Mouse (Mus musculus) neural tube, embryonic 13.5 days (tissue): ENCODE measurements around the gene Fam169b. TPM values are rescaled to one million over a fixed set of nuclear protein-coding genes. Genes with fewer than 3 reads are reported as not detected.

ENCODE experiments used
- ATAC-seq: fragments of 200-750 bp; cut with Nextera tagmentation; 2 replicates; pipeline ENCODE4 v1.8.0; 2017; ENCODE audit warnings: low read depth, mild to moderate bottlenecking, moderate TSS enrichment, moderate library complexity
- H3K27ac ChIP-seq: fragments of 300-500 bp; sonication (generic); replicated peaks from 2 replicates; pipeline ENCODE4 v1.5.1; 2015; ENCODE audit warnings: moderate library complexity, mild to moderate bottlenecking, inconsistent platforms
- H3K27me3 ChIP-seq: fragments of 300-500 bp; sonication (generic); 2 replicates; pipeline ENCODE4 v1.6.1; 2015; ENCODE audit warnings: mild to moderate bottlenecking, inconsistent platforms
- H3K36me3 ChIP-seq: fragments of 300-500 bp; sonication (generic); 2 replicates; pipeline ENCODE4 v1.6.1; 2015; ENCODE audit warnings: mild to moderate bottlenecking, inconsistent platforms
- H3K4me1 ChIP-seq: fragments of 300-500 bp; sonication (generic); replicated peaks from 2 replicates; pipeline ENCODE4 v1.6.1; 2015; ENCODE audit warnings: inconsistent platforms
- H3K4me2 ChIP-seq: fragments of 300-500 bp; sonication (generic); 2 replicates; pipeline ENCODE4 v1.6.1; 2015; ENCODE audit warnings: inconsistent platforms, mild to moderate bottlenecking, moderate library complexity
- H3K4me3 ChIP-seq: fragments of 300-500 bp; sonication (generic); 2 replicates; pipeline ENCODE4 v1.5.1; 2015; ENCODE audit warnings: mild to moderate bottlenecking, inconsistent platforms
- H3K9ac ChIP-seq: fragments of 300-500 bp; sonication (generic); 2 replicates; pipeline ENCODE4 v1.6.1; 2015; ENCODE audit warnings: moderate library complexity, mild to moderate bottlenecking, inconsistent platforms
- H3K9me3 ChIP-seq: fragments of 300-500 bp; sonication (generic); 2 replicates; pipeline ENCODE4 v1.6.1; 2016; ENCODE audit warnings: inconsistent platforms
- WGBS: fragments of 180-500 bp; shearing (Covaris S2); methylation state at CpG from one replicate; pipeline ENCODE4 v1.1.7; 2015; 5-methylcytosine and 5-hydroxymethylcytosine counted together
- polyA plus RNA-seq: library from polyadenylated mRNA; unstranded; fragments of >200 nt; fragmentation: Nextera tagmentation; extraction: Ambion mirVana; gene quantifications from 2 replicates; pipeline ENCODE4 v1.2.1, GENCODE M21; 2015

Gene Fam169b
- polyA plus RNA-seq, 1 experiment from 2014 or later: 0.17 TPM

DNA sequence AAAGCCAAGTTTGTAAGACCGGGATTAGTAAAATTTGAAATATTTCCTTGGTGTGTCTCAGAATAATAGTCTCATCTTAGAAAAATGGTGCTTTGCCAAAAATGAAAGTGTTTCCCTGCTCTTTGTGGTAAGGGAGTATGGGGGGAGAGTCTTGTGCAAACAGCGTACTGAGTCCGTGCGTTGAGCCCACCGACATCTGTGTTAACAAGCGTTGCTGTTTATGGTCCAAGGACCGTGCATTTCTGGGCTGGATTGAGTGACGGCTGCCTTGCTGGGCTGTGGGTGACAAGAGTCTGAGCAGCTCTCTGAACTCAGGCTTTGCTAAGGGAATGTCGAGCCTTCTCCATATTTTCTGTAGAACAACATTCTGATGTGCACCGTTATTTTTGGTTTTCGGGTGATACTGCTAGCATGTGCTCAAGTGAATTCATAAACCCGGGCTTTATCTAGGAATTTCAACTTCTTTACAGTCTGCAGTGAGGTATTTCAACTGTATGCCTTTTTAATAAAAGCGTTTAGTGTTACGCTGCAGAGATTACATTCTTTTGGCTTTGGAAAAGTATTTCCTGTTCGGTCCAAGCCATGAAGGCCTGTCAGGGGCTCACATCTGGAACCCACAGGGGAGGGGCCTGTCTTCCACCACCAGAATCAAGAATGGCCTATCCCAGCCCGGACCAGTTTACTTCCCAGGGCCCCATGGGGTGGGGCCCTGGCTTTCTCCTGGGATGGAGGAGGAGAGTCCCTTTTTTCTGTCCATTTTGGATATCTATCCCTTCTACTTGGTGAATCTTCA is 20.6 kb downstream of the Fam169b start:
- Histone ChIP-seq H3K4me3 (no peak overlapping the region), H3K9me3 (no peaks in the 10 kb centered on the region), H3K4me2 (no peak overlapping the region), H3K36me3 (no peaks in the 10 kb centered on the region), H3K4me1 (no peaks in the 10 kb centered on the region), H3K27me3 (no peaks in the 10 kb centered on the region), H3K27ac (no peak overlapping the region), H3K9ac (no peak overlapping the region)
- WGBS: 76% methylated on average over 16 of the region's 16 CpGs
- ATAC-seq: no peak

DNA sequence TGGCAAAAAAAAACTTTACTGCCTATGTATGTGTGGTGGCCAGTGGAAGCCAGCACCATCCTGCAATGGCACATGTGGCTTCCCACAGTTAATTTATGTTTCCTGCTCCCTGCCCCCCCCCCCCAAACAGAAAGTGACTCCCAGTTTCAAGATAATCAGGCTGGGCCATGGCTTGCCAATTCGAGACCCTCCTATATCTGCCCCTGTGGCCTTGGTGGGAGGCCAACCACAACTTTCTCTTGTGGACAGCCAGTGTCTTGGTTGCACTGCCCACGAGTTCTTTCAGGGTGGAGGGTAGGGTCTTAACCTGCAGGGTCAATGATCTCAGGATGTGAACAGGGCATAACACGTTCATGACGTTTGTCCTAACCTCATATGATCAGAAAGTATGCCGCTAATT is 22.8 kb downstream of the Fam169b start:
- 90% methylated on average over 5 of the region's 5 CpGs for WGBS

DNA sequence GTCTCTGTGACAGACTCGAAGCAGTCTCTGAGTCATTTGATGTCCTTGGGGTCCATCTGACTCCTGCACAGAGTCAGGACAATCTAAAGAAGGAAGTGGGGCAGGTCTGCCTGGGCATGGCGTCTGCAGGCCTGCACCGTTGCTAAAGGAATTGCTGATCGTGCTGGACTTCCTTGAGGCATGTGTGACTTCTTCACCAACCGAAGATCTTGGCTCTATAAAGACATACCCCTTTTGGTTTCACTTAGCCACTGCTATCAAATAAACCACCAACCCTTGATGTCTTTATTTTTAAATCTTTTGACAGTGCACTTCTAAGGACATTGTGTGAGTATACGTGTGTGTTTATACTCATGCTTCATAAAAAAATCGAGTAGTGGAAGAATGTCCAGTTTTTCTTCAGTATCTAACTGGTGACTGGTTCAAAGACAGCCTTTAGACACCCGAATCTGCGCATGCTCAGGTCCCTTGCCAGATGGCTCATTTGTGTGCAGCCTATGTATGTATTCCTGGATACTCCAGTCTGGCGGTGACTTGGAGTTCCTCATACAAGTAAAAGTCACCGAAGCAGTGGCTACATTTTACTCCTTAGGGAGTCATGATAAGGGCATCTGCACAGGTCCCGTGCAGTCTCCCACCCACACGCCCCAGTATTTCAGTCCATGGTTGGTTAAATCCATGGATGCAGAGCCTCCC is 24.9 kb downstream of the Fam169b start:
- Histone ChIP-seq H3K4me2 (no peak overlapping the region), H3K4me1 (0 out of 2 replicates have a peak, but pooled peaks cover 3% of the 10 kb centered on the region), H3K9me3 (no peaks in the 10 kb centered on the region), H3K9ac (no peak overlapping the region), H3K27ac (no peak overlapping the region), H3K36me3 (no peaks in the 10 kb centered on the region), H3K27me3 (no peaks in the 10 kb centered on the region), H3K4me3 (no peak overlapping the region)
- 86% methylated on average over 13 of the region's 13 CpGs for WGBS
- no peak for ATAC-seq

More for the DNA sequence above, 22.8 kb downstream of the Fam169b start:
- Histone ChIP-seq H3K9me3 (no peaks in the 10 kb centered on the region), H3K4me3 (no peak overlapping the region), H3K9ac (no peak overlapping the region), H3K36me3 (no peaks in the 10 kb centered on the region), H3K27me3 (no peaks in the 10 kb centered on the region), H3K27ac (no peak overlapping the region), H3K4me1 (no peaks in the 10 kb centered on the region), H3K4me2 (no peak overlapping the region)
- ATAC-seq: no peak

DNA sequence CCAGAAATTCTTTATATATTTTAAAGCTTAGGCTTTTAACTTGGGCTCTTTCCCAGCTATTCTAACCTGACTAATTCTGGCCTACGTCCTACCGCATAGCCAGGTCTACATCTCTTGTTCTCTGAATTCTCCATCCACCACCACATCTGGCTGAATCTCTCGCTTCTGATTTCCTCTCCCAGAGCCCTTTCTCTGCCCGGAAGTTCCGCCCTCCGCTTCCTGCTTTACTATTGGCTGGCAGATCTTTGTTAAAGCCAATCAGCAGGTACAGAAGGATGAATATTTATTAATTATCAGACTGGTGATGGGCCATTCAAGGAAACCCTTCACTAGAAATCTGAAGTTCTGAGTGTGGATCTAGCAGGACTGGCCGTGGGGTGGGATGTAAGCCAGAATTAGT is 27.5 kb downstream of the Fam169b start:
- no peaks in the 10 kb centered on the region for H3K9me3 ChIP-seq
- no peak overlapping the region for H3K4me3 ChIP-seq
- H3K9ac ChIP-seq: no peak overlapping the region
- no peak overlapping the region for H3K4me2 ChIP-seq
- no peaks in the 10 kb centered on the region for H3K36me3 ChIP-seq
- H3K27me3 ChIP-seq: no peaks in the 10 kb centered on the region
- peaks cover 3% of the 10 kb centered on the region; the same call in 1 of the 2 replicates for H3K4me1 ChIP-seq
- H3K27ac ChIP-seq: no peak overlapping the region
- ATAC-seq: no peak
- WGBS: 83% methylated on average over 7 of the region's 7 CpGs

DNA sequence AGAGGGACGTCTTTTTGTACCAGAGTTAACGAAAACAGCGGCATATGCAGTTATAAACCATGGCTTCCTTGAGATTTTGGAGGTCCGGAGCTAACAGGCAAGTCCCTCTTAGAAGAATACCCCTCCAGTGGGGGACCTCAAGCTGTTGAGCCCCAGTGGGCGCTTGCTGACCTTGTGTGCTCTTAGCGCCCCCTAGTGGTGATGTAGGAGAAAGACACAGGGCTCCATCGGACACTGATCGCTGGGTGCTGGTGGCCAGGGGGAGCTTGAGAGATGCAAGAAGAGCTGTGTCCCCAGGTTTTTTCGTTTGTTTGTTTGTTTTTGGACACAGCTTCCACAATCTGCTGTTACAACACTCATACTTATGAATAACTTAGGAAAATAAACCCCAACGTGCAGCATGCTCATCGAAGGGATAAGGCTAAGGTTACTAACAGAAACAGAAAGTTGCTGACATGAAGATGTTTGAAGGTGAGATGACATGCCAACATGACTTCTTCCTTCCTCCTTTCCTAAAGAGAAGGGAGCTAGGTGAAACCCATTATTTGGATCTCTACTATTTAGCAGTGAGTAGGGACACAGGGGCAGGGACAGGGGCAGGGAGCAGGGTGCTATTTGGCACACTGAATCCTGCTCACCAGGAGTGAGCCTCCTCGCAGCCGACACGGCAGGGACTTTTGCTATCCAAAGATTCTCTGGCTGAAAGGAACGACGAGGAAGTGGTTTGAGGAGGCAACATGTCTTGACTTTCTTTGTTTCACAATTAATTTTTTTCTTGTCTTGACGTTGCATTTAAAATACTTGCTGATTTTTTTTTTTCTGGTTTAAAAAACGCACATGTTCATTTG is 29.2 kb downstream of the Fam169b start:
- 31% methylated on average over 18 of the region's 18 CpGs for WGBS

DNA sequence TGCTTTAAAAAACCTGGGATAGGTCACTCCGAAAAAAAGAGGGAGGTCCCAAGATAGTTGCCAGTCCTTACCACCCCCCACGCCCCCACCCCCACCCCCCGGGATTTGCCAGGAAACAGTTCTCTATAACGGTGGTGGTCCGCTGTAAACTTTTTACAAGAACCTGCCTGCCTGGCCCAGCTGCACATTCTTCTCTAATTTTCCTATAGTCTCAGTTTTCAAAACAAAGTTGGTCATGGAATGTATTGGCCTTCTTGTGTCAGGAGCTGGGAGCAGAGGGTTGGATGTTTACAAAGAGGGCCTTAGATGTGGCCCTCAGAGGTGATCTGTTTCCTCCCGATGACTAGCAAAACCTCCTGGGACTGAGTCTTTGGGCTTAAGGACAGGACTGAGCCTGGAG is 30.0 kb downstream of the Fam169b start:
- H3K4me1 ChIP-seq: peaks cover 3% of the 10 kb centered on the region; the same call in 1 of the 2 replicates
- H3K36me3 ChIP-seq: no peaks in the 10 kb centered on the region
- H3K4me2 ChIP-seq: no peak overlapping the region
- WGBS: 63% methylated on average over 6 of the region's 6 CpGs
- no peaks in the 10 kb centered on the region for H3K27me3 ChIP-seq
- H3K4me3 ChIP-seq: no peak overlapping the region
- no peaks in the 10 kb centered on the region for H3K9me3 ChIP-seq
- H3K27ac ChIP-seq: no peak overlapping the region
- no peak overlapping the region for H3K9ac ChIP-seq
- ATAC-seq: no peak

More for the DNA sequence above, 29.2 kb downstream of the Fam169b start:
- Histone ChIP-seq H3K9ac (no peak overlapping the region), H3K27me3 (no peaks in the 10 kb centered on the region), H3K4me3 (no peak overlapping the region), H3K4me1 (peaks cover 3% of the 10 kb centered on the region; the same call in 1 of the 2 replicates), H3K4me2 (peak overlapping the region; percentile 34), H3K36me3 (no peaks in the 10 kb centered on the region), H3K9me3 (no peaks in the 10 kb centered on the region), H3K27ac (no peak overlapping the region)
- ATAC-seq: peak; percentile 77; the same call in 1 of the 2 replicates

DNA sequence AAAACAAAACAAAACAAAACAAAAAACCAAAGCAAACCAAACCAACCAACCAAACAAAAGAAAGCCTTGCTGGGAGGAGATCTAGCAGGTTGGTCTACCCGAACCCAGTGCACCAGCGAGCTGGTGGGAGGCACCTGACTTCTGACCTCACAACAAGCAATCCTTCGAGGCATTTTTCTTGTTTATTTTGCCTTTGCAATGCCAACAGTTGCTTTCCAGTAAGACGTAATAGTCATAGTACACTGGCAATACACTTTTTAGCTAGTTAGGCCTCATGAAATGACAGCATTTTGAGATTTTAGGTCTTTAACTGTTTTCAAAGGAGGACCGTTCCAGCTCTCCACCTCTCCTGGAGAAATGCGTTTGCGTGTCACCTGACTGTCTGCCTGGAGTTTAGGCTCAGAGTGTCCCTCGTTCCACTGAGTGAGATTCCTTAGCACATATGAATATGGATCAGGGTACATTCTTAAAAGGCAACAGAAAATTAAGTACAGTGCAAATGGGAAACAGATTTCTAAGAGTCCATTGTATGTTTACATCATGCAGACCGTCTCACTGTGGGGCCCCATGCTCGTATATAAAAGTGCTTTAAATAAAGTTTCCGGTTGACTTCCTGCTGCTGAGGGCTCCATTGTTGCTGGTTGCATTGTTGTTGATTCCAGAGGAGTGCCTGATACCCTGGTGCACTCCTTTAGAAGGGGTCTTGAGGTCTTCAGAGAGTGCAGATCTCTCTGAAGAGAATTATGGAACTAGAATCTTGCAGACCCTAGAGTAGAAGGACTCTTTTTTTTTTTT is 32.3 kb downstream of the Fam169b start:
- H3K27ac ChIP-seq: no peak overlapping the region
- H3K27me3 ChIP-seq: 0 out of 2 replicates have a peak, but pooled peaks cover 5% of the 10 kb centered on the region
- no peak overlapping the region for H3K9ac ChIP-seq
- H3K36me3 ChIP-seq: no peaks in the 10 kb centered on the region
- no peak for ATAC-seq
- 51% methylated on average over 11 of the region's 11 CpGs for whole genome bisulfite sequencing
- no peaks in the 10 kb centered on the region for H3K9me3 ChIP-seq
- no peak overlapping the region for H3K4me2 ChIP-seq
- H3K4me3 ChIP-seq: no peak overlapping the region
- peaks cover 3% of the 10 kb centered on the region; the same call in 1 of the 2 replicates for H3K4me1 ChIP-seq

DNA sequence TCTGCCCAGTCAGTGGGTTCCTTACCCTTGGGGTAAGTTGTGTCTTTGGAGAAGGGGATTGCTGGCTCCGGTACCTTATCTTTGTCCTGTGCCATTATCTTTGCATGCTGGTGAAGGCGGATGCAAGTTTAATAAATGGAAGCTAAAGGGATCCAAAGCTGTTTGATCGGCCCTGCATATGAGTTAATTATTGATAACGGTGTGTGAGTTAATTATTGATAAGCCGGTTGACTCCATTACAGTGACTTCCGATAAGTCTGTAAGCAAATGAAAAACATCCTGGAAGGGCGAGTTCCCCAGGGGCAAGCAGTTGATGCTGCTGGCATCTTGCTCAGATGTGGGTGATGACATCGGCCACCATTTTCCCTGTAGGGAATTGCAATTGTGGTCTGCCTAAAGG is 33.1 kb downstream of the Fam169b start:
- no peaks in the 10 kb centered on the region for H3K36me3 ChIP-seq
- ATAC-seq: no peak
- no peak overlapping the region for H3K4me3 ChIP-seq
- H3K9ac ChIP-seq: no peak overlapping the region
- H3K27me3 ChIP-seq: 0 out of 2 replicates have a peak, but pooled peaks cover 5% of the 10 kb centered on the region
- H3K4me2 ChIP-seq: no peak overlapping the region
- peaks cover 3% of the 10 kb centered on the region; the same call in 1 of the 2 replicates for H3K4me1 ChIP-seq
- 85% methylated on average over 8 of the region's 8 CpGs for WGBS
- H3K9me3 ChIP-seq: no peaks in the 10 kb centered on the region
- H3K27ac ChIP-seq: no peak overlapping the region

DNA sequence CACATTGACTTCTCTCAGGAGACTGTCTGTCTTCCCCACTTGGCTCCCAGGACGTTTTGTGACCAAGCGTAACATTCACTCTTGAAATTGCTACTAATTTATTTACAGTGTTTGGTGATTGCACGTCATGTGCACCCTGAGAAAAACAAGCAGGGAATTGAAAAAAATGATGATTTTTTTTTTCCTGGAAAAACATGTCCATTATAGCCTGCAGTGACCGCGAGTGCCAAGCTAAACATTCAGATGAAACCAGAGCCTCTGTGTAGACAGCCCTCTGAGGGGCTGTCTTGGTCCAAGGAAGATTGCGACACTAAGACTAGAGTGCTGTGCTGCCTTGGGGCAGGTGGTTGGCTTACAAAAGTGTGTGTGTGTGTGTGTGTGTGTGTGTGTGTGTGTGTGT is 37.8 kb downstream of the Fam169b start:
- no peak overlapping the region for H3K4me2 ChIP-seq
- H3K27me3 ChIP-seq: 0 out of 2 replicates have a peak, but pooled peaks cover 5% of the 10 kb centered on the region
- H3K9me3 ChIP-seq: no peaks in the 10 kb centered on the region
- ATAC-seq: no peak
- 70% methylated on average over 6 of the region's 6 CpGs for WGBS
- H3K4me1 ChIP-seq: no peaks in the 10 kb centered on the region
- no peaks in the 10 kb centered on the region for H3K36me3 ChIP-seq
- no peak overlapping the region for H3K9ac ChIP-seq
- no peak overlapping the region for H3K27ac ChIP-seq
- H3K4me3 ChIP-seq: no peak overlapping the region

DNA sequence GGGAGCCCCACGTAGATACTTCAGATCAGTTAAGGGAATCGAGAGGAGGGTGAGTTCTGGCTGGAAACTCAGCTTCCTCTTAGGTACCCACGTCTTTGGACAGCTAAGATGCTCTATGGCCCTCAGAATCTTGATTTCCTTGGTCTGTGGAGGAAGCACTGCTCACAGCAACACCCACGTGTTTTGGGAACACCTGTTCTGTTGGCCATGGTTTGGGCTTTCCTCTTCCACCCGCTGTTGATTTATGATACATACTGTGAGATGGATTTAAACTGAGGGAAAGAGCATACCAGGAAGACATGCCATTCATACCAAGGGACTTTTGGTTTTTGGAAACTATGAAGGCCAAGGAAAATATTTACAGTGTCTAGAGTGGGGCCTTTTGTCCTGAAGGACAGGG is 38.8 kb downstream of the Fam169b start:
- Histone ChIP-seq H3K4me2 (no peak overlapping the region), H3K27me3 (0 out of 2 replicates have a peak, but pooled peaks cover 5% of the 10 kb centered on the region), H3K4me3 (no peak overlapping the region), H3K9me3 (no peaks in the 10 kb centered on the region), H3K4me1 (no peaks in the 10 kb centered on the region), H3K36me3 (no peaks in the 10 kb centered on the region), H3K9ac (no peak overlapping the region), H3K27ac (no peak overlapping the region)
- WGBS: 85% methylated on average over 5 of the region's 5 CpGs
- ATAC-seq: no peak

DNA sequence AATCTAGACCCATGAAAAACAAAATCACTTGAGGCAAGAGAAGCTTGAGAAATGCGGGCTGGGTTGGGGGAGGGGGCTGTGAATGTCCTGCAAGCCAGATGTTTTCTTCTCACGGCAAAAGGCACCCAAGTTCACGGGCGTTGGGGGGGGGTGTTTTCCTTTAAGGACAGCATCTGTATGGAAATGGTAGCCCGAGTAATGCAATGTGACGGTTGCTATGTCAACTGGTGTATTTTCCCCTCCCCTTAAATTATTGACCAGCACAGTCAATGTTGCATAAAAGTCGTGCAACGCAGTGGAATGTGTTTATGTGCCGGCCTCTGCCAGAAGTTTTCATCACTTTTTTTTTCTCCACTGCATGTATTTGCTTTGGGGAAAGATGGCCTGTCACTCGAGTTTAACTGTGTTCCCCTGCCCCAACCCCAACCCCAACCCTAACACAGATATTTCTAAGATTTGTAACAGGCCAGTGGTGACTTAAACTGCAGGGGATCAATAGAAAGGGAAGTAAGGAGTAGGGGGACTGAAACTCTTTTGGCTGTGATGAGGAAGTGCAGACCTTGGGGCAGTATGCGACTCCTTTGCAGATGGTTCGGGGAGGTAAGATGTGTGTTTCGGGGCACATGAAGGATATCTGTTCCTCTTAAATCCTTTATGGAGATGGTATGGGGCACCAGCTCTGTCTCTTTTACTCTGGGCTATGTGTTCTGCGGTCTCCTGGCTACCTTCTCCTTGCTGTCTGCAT is 39.6 kb downstream of the Fam169b start:
- no peaks in the 10 kb centered on the region for H3K4me1 ChIP-seq
- no peaks in the 10 kb centered on the region for H3K9me3 ChIP-seq
- 66% methylated on average over 14 of the region's 14 CpGs for WGBS
- H3K27me3 ChIP-seq: 0 out of 2 replicates have a peak, but pooled peaks cover 5% of the 10 kb centered on the region
- H3K9ac ChIP-seq: no peak overlapping the region
- H3K27ac ChIP-seq: no peak overlapping the region
- no peak overlapping the region for H3K4me2 ChIP-seq
- ATAC-seq: no peak
- H3K4me3 ChIP-seq: no peak overlapping the region
- no peaks in the 10 kb centered on the region for H3K36me3 ChIP-seq
